Mouse (Mus musculus) cortical plate, adult 2 months (tissue): ENCODE measurements around the gene Srcin1.

Source experiments
- CTCF ChIP-seq: fragments of 200-500 bp; IDR thresholded peaks from 2 replicates; pipeline ENCODE4 v1.5.1; 2011; ENCODE audit warnings: mild to moderate bottlenecking, control low read depth, low read length; ENCODE audit not compliant: insufficient read depth; ENCODE audit errors: extremely low read depth
- POLR2A ChIP-seq: fragments of 200-500 bp; IDR thresholded peaks from 2 replicates; pipeline ENCODE4 v1.6.1; 2011; ENCODE audit warnings: mild to moderate bottlenecking, low read length, control low read depth; ENCODE audit not compliant: insufficient read depth; ENCODE audit errors: extremely low read depth

DNA sequence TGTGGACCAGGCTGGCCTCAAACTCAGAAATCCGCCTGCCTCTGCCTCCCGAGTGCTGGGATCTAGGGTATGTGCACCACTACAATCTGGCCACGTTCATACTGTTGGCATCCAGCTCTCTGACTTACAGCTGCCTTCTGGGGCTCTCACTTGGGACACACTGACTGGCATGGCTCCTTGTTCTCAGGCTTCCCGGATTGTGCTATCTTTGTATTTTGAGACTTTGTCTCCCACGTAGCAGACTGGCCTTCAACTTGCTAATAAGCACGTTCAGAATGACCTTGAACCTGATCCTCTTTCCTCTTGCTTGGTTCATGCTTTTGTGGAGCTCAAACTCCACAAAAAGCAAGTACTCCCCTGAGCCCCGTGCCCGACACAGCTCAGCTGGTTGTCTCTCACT is 90.3 kb downstream of the Srcin1 start:
- TF ChIP-seq POLR2A (no peak), CTCF (no peak)
